Mouse (Mus musculus) left cerebral cortex, postnatal 4 days (tissue): Measurements from ENCODE around the gene Gm5286. TPM values are rescaled to one million over a fixed set of nuclear protein-coding genes. Genes with fewer than 3 reads are reported as not detected.
"Not testable (repeated sequence)": the region's sequence is repeated elsewhere in the genome, so short reads cannot be mapped to it uniquely, and the experiment has no call there.

Experiments used
- DNase-seq: peaks from one replicate; pipeline ENCODE4 v3.0.0-alpha.2; 2022
- intact Hi-C: fragments of 180-260 bp; cut with DNase I; formaldehyde crosslinking; loops from one replicate; pipeline ENCODE4 v1.15.1; 2025
- total RNA-seq, 2 experiments: library from RNA; stranded (reverse); gene quantifications; 2 replicates each; pipeline ENCODE4 v1.2.3; 2021

The Gm5286 gene
- total RNA-seq = not detected

DNA sequence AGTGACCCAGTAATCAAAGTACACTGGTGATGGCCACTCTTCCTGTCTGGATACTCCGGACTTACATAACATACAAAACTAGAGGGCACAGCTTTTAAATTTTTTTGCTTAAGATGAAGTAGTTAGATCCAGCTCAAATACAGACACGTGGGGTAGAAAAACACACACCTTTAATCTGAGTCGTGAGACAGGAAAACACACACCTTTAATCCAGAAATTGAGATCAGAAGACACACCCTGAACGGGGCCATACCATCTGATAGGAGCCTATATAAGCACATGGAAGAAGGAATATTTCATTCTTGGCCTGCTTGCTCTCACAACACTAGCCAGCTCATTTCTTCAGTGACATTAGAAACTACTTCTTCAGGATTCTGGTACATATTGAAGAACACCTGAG, at the start of gene Gm5286:
Gm5286 (plus strand) TSS at position 301 of the 400 bp plus-strand sequence.
- DNase-seq, intact Hi-C loops: not testable (repeated sequence)

DNA sequence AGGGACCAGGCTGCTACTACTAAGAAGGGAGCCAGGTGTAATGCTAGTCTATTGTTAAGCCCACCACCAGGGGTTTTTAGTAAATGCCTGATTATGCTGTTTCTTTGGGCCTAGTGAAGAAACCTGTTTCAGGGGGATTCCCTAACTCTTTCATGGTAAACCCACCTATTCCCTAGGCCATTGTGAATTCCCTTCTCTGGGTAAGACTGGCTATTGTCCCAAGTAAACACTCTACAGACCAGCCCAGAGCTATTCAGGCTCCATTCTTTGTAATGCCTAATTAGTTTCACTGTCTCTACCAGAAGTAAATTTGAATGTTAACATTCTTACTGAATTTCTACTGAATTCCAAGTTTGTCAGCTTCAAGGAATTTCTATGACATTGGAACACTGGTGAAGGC, 29.2 kb upstream of the Gm5286 start:
- DNase-seq, intact Hi-C loops: not testable (repeated sequence)

DNA sequence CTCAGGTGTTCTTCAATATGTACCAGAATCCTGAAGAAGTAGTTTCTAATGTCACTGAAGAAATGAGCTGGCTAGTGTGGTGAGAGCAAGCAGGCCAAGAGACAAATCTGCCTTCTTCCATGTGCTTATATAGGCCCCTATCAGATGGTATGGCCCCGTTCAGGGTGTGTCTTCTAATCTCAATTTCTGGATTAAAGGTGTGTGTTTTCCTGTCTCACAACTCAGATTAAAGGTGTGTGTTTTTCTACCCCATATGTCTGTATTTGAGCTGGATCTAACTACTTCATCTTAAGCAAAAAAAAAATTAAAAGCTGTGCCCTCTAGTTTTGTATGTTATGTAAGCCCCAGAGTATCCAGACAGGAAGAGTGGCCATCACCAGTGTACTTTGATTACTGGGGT, 18.4 kb upstream of the Gm5286 start, which contains the start of gene Gm10696:
Gm10696 (minus strand) TSS at position 101 of the 400 bp plus-strand sequence.
- intact Hi-C loops, DNase-seq: not testable (repeated sequence)

Other genes starting within 250 kb of the Gm5286 start
- gene Tdpoz5, start 235.4 kb upstream of the Gm5286 start, total RNA-seq = not detected
- not detected for gene Gm9125, start 141.8 kb upstream of the Gm5286 start, total RNA-seq
- not detected for gene Gm10697, start 124.1 kb upstream of the Gm5286 start, total RNA-seq
- gene Gm10696, start 18.5 kb upstream of the Gm5286 start, total RNA-seq = not detected
- gene Gm4778, start 67.3 kb downstream of the Gm5286 start, total RNA-seq = not detected
- gene Them4, start 113.4 kb downstream of the Gm5286 start, total RNA-seq = 10 to 100 TPM; 27.6 to 31.5 TPM
- not detected for gene Them5, start 145.4 kb downstream of the Gm5286 start, total RNA-seq
- under 1 TPM; 0.38 to 0.81 TPM for gene C2cd4d, start 165.7 kb downstream of the Gm5286 start, total RNA-seq
- gene Rorc, start 176.1 kb downstream of the Gm5286 start, total RNA-seq = under 1 TPM in 1 of 2 experiments, not detected in 1; 0.16 TPM
- gene Lingo4, start 201.8 kb downstream of the Gm5286 start, total RNA-seq = 1 to 10 TPM; 1.5 to 1.7 TPM
- 10 to 100 TPM; 46.8 to 51.0 TPM for gene Tdrkh, start 216.6 kb downstream of the Gm5286 start, total RNA-seq
- gene Mrpl9, start 246.6 kb downstream of the Gm5286 start, total RNA-seq = 10 to 100 TPM; 39.2 to 39.9 TPM
- gene Oaz3, start 247.2 kb downstream of the Gm5286 start, total RNA-seq = not detected